Mouse (Mus musculus): ENCODE results near the gene Rhot1. TPM values are rescaled to one million over a fixed set of nuclear protein-coding genes. Genes with fewer than 3 reads are reported as not detected.
A peak's percentile ranks its signal among the peaks of the same experiment; 100 is the strongest.

Gene Rhot1
- polyA plus RNA-seq (2015; fragmentation: Nextera tagmentation; extraction: Ambion mirVana): 72.7 and 74.7 TPM in 2 replicates

GRCm38 (mm10) chr11:80208860-80209800, at the start of gene Rhot1:
Rhot1 (plus strand) TSS chr11:80209019.
- Histone ChIP-seq H3K9ac (peak within 1 kb of the TSS; percentile 99), H3K36me3 (replicated peaks) (0 out of 2 replicates have a peak, but pooled peaks cover 3% of the 10 kb centered on the region), H3K27me3 (replicated peaks) (no peaks in the 10 kb centered on the region), H3K4me3 (peak within 1 kb of the TSS; percentile 79), H3K27ac (peak within 1 kb of the TSS; percentile 94), H3K4me1 (peaks cover 18% of the 10 kb centered on the region), H3K4me2 (peak within 1 kb of the TSS; percentile 55), H3K9me3 (no peaks in the 10 kb centered on the region)
- WGBS: under 1% methylated on average over 70 of the region's 78 CpGs
- ATAC-seq (replicated peaks): peak; percentile 95

- Histone ChIP-seq H3K9ac (no peak overlapping the region), H3K4me2 (no peak overlapping the region), H3K27ac (no peak overlapping the region), H3K36me3 (replicated peaks) (no peaks in the 10 kb centered on the region), H3K4me3 (no peak overlapping the region), H3K9me3 (no peaks in the 10 kb centered on the region), H3K27me3 (replicated peaks) (peaks cover 6% of the 10 kb centered on the region; the same call in 1 of the 2 replicates), H3K4me1 (no peaks in the 10 kb centered on the region)
- ATAC-seq (replicated peaks): no peak
- 85% methylated on average over 4 of the region's 4 CpGs for WGBS
Observed at GRCm38 (mm10) chr11:80161041-80161440, 47.8 kb upstream of the Rhot1 start.

GRCm38 (mm10) chr11:80163362-80164116, 45.3 kb upstream of the Rhot1 start:
- no peaks in the 10 kb centered on the region for H3K9me3 ChIP-seq
- no peak for ATAC-seq (replicated peaks)
- no peaks in the 10 kb centered on the region for H3K36me3 ChIP-seq (replicated peaks)
- H3K9ac ChIP-seq: no peak overlapping the region
- H3K27me3 ChIP-seq (replicated peaks): no peaks in the 10 kb centered on the region
- H3K4me3 ChIP-seq: no peak overlapping the region
- H3K4me2 ChIP-seq: no peak overlapping the region
- WGBS: 75% methylated on average over 7 of the region's 7 CpGs
- H3K4me1 ChIP-seq: no peaks in the 10 kb centered on the region
- no peak overlapping the region for H3K27ac ChIP-seq

GRCm38 (mm10) chr11:80164224-80164623, 44.6 kb upstream of the Rhot1 start:
- Histone ChIP-seq H3K4me3 (no peak overlapping the region), H3K9ac (no peak overlapping the region), H3K27ac (no peak overlapping the region), H3K27me3 (replicated peaks) (no peaks in the 10 kb centered on the region), H3K36me3 (replicated peaks) (no peaks in the 10 kb centered on the region), H3K9me3 (no peaks in the 10 kb centered on the region), H3K4me2 (no peak overlapping the region), H3K4me1 (no peaks in the 10 kb centered on the region)
- no peak for ATAC-seq (replicated peaks)
- 46% methylated on average over 2 of the region's 2 CpGs for WGBS

- no peak overlapping the region for H3K27ac ChIP-seq
- no peaks in the 10 kb centered on the region for H3K9me3 ChIP-seq
- H3K4me2 ChIP-seq: no peak overlapping the region
- no peaks in the 10 kb centered on the region for H3K36me3 ChIP-seq (replicated peaks)
- ATAC-seq (replicated peaks): no peak
- no peak overlapping the region for H3K4me3 ChIP-seq
- no peak overlapping the region for H3K9ac ChIP-seq
- 93% methylated on average over 9 of the region's 9 CpGs for WGBS
- no peaks in the 10 kb centered on the region for H3K27me3 ChIP-seq (replicated peaks)
- H3K4me1 ChIP-seq: no peaks in the 10 kb centered on the region
Observed at GRCm38 (mm10) chr11:80168121-80168520, 40.7 kb upstream of the Rhot1 start.

- H3K36me3 ChIP-seq (replicated peaks): no peaks in the 10 kb centered on the region
- no peak overlapping the region for H3K9ac ChIP-seq
- no peak for ATAC-seq (replicated peaks)
- WGBS: 84% methylated on average over 4 of the region's 4 CpGs
- no peaks in the 10 kb centered on the region for H3K27me3 ChIP-seq (replicated peaks)
- no peak overlapping the region for H3K27ac ChIP-seq
- no peaks in the 10 kb centered on the region for H3K9me3 ChIP-seq
- no peaks in the 10 kb centered on the region for H3K4me1 ChIP-seq
- H3K4me3 ChIP-seq: no peak overlapping the region
- no peak overlapping the region for H3K4me2 ChIP-seq
Observed at GRCm38 (mm10) chr11:80168611-80169249, 40.1 kb upstream of the Rhot1 start.

GRCm38 (mm10) chr11:80169629-80170028, 39.2 kb upstream of the Rhot1 start:
- WGBS: 95% methylated on average over 3 of the region's 3 CpGs

GRCm38 (mm10) chr11:80170351-80170750, 38.5 kb upstream of the Rhot1 start:
- H3K27me3 ChIP-seq (replicated peaks): no peaks in the 10 kb centered on the region
- H3K36me3 ChIP-seq (replicated peaks): no peaks in the 10 kb centered on the region
- no peak overlapping the region for H3K27ac ChIP-seq
- H3K9ac ChIP-seq: no peak overlapping the region
- H3K4me2 ChIP-seq: no peak overlapping the region
- no peak overlapping the region for H3K4me3 ChIP-seq
- H3K9me3 ChIP-seq: no peaks in the 10 kb centered on the region
- 79% methylated on average over 5 of the region's 5 CpGs for WGBS
- H3K4me1 ChIP-seq: no peaks in the 10 kb centered on the region
- no peak for ATAC-seq (replicated peaks)

More at GRCm38 (mm10) chr11:80169629-80170028, 39.2 kb upstream of the Rhot1 start:
- no peak overlapping the region for H3K27ac ChIP-seq
- no peaks in the 10 kb centered on the region for H3K27me3 ChIP-seq (replicated peaks)
- H3K4me2 ChIP-seq: no peak overlapping the region
- no peaks in the 10 kb centered on the region for H3K4me1 ChIP-seq
- H3K4me3 ChIP-seq: no peak overlapping the region
- no peak overlapping the region for H3K9ac ChIP-seq
- no peaks in the 10 kb centered on the region for H3K36me3 ChIP-seq (replicated peaks)
- ATAC-seq (replicated peaks): no peak
- H3K9me3 ChIP-seq: no peaks in the 10 kb centered on the region

- Histone ChIP-seq H3K36me3 (replicated peaks) (no peaks in the 10 kb centered on the region), H3K9me3 (no peaks in the 10 kb centered on the region), H3K27me3 (replicated peaks) (no peaks in the 10 kb centered on the region), H3K4me2 (no peak overlapping the region), H3K4me1 (no peaks in the 10 kb centered on the region), H3K4me3 (no peak overlapping the region), H3K27ac (no peak overlapping the region), H3K9ac (no peak overlapping the region)
- 77% methylated on average over 4 of the region's 4 CpGs for WGBS
- ATAC-seq (replicated peaks): no peak
Observed at GRCm38 (mm10) chr11:80171884-80172283, 36.9 kb upstream of the Rhot1 start.

GRCm38 (mm10) chr11:80173963-80174670, 34.7 kb upstream of the Rhot1 start:
- Histone ChIP-seq H3K9me3 (no peaks in the 10 kb centered on the region), H3K4me2 (no peak overlapping the region), H3K4me3 (no peak overlapping the region), H3K9ac (no peak overlapping the region), H3K27ac (no peak overlapping the region), H3K36me3 (replicated peaks) (no peaks in the 10 kb centered on the region), H3K27me3 (replicated peaks) (no peaks in the 10 kb centered on the region), H3K4me1 (no peaks in the 10 kb centered on the region)
- no peak for ATAC-seq (replicated peaks)
- WGBS: 79% methylated on average over 11 of the region's 11 CpGs

- no peak for ATAC-seq (replicated peaks)
- 73% methylated on average over 11 of the region's 11 CpGs for WGBS
Observed at GRCm38 (mm10) chr11:80176911-80177895, 31.6 kb upstream of the Rhot1 start.

More at GRCm38 (mm10) chr11:80176911-80177895, 31.6 kb upstream of the Rhot1 start:
- Histone ChIP-seq H3K4me3 (no peak overlapping the region), H3K27me3 (replicated peaks) (no peaks in the 10 kb centered on the region), H3K27ac (no peak overlapping the region), H3K9me3 (no peaks in the 10 kb centered on the region), H3K36me3 (replicated peaks) (no peaks in the 10 kb centered on the region), H3K9ac (no peak overlapping the region), H3K4me1 (no peaks in the 10 kb centered on the region), H3K4me2 (no peak overlapping the region)
